Mouse (Mus musculus) erythroblast, embryonic 14.5 days (primary cell): ENCODE measurements around the gene Lpin1.

Experiments used
- GATA1 ChIP-seq: IDR thresholded peaks from 2 replicates; pipeline ENCODE4 v1.6.1; 2012; ENCODE audit warnings: low read length, inconsistent platforms, mixed read lengths
- TAL1 ChIP-seq: IDR thresholded peaks from 3 replicates; pipeline ENCODE4 v1.6.1; 2012; ENCODE audit warnings: low read length, inconsistent platforms, mixed read lengths

GRCm38 (mm10) chr12:16640075-16640474 is 29.3 kb upstream of the Lpin1 start:
- TF ChIP-seq GATA1 (no peak), TAL1 (no peak)
